Mouse (Mus musculus) G1E (cell line): ENCODE measurements at regions not wholly inside any gene's neighbourhood (a gene's known extent, or its start where the extent isn't known, plus 50 kb on each side); places are given as distances from the start of the nearest gene placed in this dataset.

Experiments
- ATAC-seq: 2 replicates; pipeline ENCODE4 v1.8.0; 2016; ENCODE audit warnings: mild to moderate bottlenecking; ENCODE audit not compliant: insufficient number of reproducible peaks, poor library complexity, low FRiP score, severe bottlenecking; ENCODE audit errors: extremely low read depth
- DNase-seq: peaks from one replicate; pipeline ENCODE4 v3.0.0; 2012; ENCODE audit warnings: low spot score
- H3K27me3 ChIP-seq: 2 replicates; pipeline ENCODE4 v1.6.1; 2012; ENCODE audit warnings: mild to moderate bottlenecking, low read length, inconsistent platforms; ENCODE audit not compliant: insufficient read depth
- H3K36me3 ChIP-seq: replicated peaks from 2 replicates; pipeline ENCODE3; 2012; ENCODE audit warnings: mild to moderate bottlenecking, inconsistent platforms
- H3K4me1 ChIP-seq: 2 replicates; pipeline ENCODE4 v1.6.1; 2012; ENCODE audit warnings: low read depth, low read length, inconsistent platforms, mixed read lengths; ENCODE audit not compliant: insufficient read depth
- H3K4me3 ChIP-seq: 2 replicates; pipeline ENCODE4 v1.5.1; 2012; ENCODE audit warnings: low read depth, mild to moderate bottlenecking, inconsistent platforms, low read length, moderate library complexity, mixed read lengths
- H3K9me3 ChIP-seq: replicated peaks from 2 replicates; pipeline ENCODE4 v1.6.1; 2012; ENCODE audit warnings: inconsistent platforms
- CTCF ChIP-seq: IDR thresholded peaks from 2 replicates; pipeline ENCODE4 v1.5.1; 2012; ENCODE audit warnings: low read depth, low read length, inconsistent platforms, mixed read lengths
- GATA1 ChIP-seq: IDR thresholded peaks from 2 replicates; pipeline ENCODE4 v1.6.1; 2012; ENCODE audit warnings: borderline replicate concordance, low read length, inconsistent platforms, mixed read lengths
- GATA2 ChIP-seq: IDR thresholded peaks from 2 replicates; pipeline ENCODE4 v1.6.1; 2012; ENCODE audit warnings: low read depth, low read length, inconsistent platforms, borderline replicate concordance
- POLR2AphosphoS5 ChIP-seq: IDR thresholded peaks from 2 replicates; pipeline ENCODE4 v1.6.1; 2012; ENCODE audit warnings: low read depth, low read length, inconsistent platforms; ENCODE audit not compliant: insufficient replicate concordance
- TAL1 ChIP-seq: conservative IDR thresholded peaks from 2 replicates; pipeline ENCODE4 v1.6.1; 2012; ENCODE audit warnings: low read depth, low read length, inconsistent platforms, mixed read lengths

- no peak for DNase-seq
- no peaks in the 10 kb centered on the region for H3K27me3 ChIP-seq
- H3K36me3 ChIP-seq: no peaks in the 10 kb centered on the region
- H3K4me3 ChIP-seq: no peak overlapping the region
- H3K4me1 ChIP-seq: no peaks in the 10 kb centered on the region
- TF ChIP-seq GATA1 (no peak), POLR2AphosphoS5 (no peak), CTCF (no peak), TAL1 (no peak), GATA2 (no peak)
- peaks cover 4% of the 10 kb centered on the region for H3K9me3 ChIP-seq
- no peak for ATAC-seq
These were observed 193.4 kb upstream of the Sox2 start for GRCm38 (mm10) chr3:34456488-34457433.

GRCm38 (mm10) chr3:34454026-34454624 is 196.1 kb upstream of the Sox2 start:
- ATAC-seq (no peak), DNase-seq (no peak)
- H3K4me1 ChIP-seq: no peaks in the 10 kb centered on the region
- no peaks in the 10 kb centered on the region for H3K36me3 ChIP-seq
- no peaks in the 10 kb centered on the region for H3K27me3 ChIP-seq
- H3K9me3 ChIP-seq: peaks cover 4% of the 10 kb centered on the region
- H3K4me3 ChIP-seq: no peak overlapping the region
- TF ChIP-seq CTCF: no peak
- TF ChIP-seq TAL1: no peak
- no peak for TF ChIP-seq GATA2
- TF ChIP-seq POLR2AphosphoS5: no peak
- TF ChIP-seq GATA1: no peak

GRCm38 (mm10) chr3:34445354-34445753 is 204.9 kb upstream of the Sox2 start:
- TF ChIP-seq CTCF (no peak), GATA1 (no peak), GATA2 (no peak), POLR2AphosphoS5 (no peak), TAL1 (no peak)
- no peak for DNase-seq
- Histone ChIP-seq H3K4me3 (no peak overlapping the region), H3K36me3 (no peaks in the 10 kb centered on the region), H3K27me3 (no peaks in the 10 kb centered on the region), H3K9me3 (0 out of 2 replicates have a peak, but pooled peaks cover 2% of the 10 kb centered on the region), H3K4me1 (no peaks in the 10 kb centered on the region)
- ATAC-seq: no peak

GRCm38 (mm10) chr3:34444802-34445201 is 205.4 kb upstream of the Sox2 start:
- no peak overlapping the region for H3K4me3 ChIP-seq
- H3K4me1 ChIP-seq: no peaks in the 10 kb centered on the region
- no peak for ATAC-seq
- TF ChIP-seq TAL1 (no peak), POLR2AphosphoS5 (no peak)
- H3K9me3 ChIP-seq: 0 out of 2 replicates have a peak, but pooled peaks cover 2% of the 10 kb centered on the region
- H3K27me3 ChIP-seq: no peaks in the 10 kb centered on the region
- DNase-seq: no peak
- H3K36me3 ChIP-seq: no peaks in the 10 kb centered on the region

GRCm38 (mm10) chr3:34443731-34444628 is 206.2 kb upstream of the Sox2 start:
- no peak for TF ChIP-seq TAL1
- no peak for TF ChIP-seq GATA2
- TF ChIP-seq POLR2AphosphoS5: no peak
- TF ChIP-seq CTCF: no peak
- TF ChIP-seq GATA1: no peak
- H3K4me3 ChIP-seq: no peak overlapping the region

GRCm38 (mm10) chr3:34443307-34443706 is 206.9 kb upstream of the Sox2 start:
- no peaks in the 10 kb centered on the region for H3K4me1 ChIP-seq
- TF ChIP-seq GATA2 (no peak), TAL1 (no peak), CTCF (no peak), POLR2AphosphoS5 (no peak), GATA1 (no peak)
- H3K27me3 ChIP-seq: no peaks in the 10 kb centered on the region
- H3K36me3 ChIP-seq: no peaks in the 10 kb centered on the region
- no peak for DNase-seq
- no peaks in the 10 kb centered on the region for H3K9me3 ChIP-seq
- no peak for ATAC-seq
- H3K4me3 ChIP-seq: no peak overlapping the region

More at GRCm38 (mm10) chr3:34443731-34444628, 206.2 kb upstream of the Sox2 start:
- no peaks in the 10 kb centered on the region for H3K36me3 ChIP-seq
- 0 out of 2 replicates have a peak, but pooled peaks cover 2% of the 10 kb centered on the region for H3K9me3 ChIP-seq
- no peak for ATAC-seq
- H3K27me3 ChIP-seq: no peaks in the 10 kb centered on the region
- no peak for DNase-seq
- no peaks in the 10 kb centered on the region for H3K4me1 ChIP-seq

GRCm38 (mm10) chr3:34441792-34442191 is 208.4 kb upstream of the Sox2 start:
- H3K4me1 ChIP-seq: no peaks in the 10 kb centered on the region

More at GRCm38 (mm10) chr3:34441792-34442191, 208.4 kb upstream of the Sox2 start:
- H3K4me3 ChIP-seq: no peak overlapping the region
- H3K27me3 ChIP-seq: no peaks in the 10 kb centered on the region
- ATAC-seq (no peak), DNase-seq (no peak)
- no peaks in the 10 kb centered on the region for H3K36me3 ChIP-seq
- TF ChIP-seq GATA2 (no peak), TAL1 (no peak), POLR2AphosphoS5 (no peak), CTCF (no peak), GATA1 (no peak)
- H3K9me3 ChIP-seq: no peaks in the 10 kb centered on the region
